Mouse (Mus musculus) testis, postnatal 14 days (tissue): ENCODE results near the gene D130043K22Rik.

ENCODE experiments used
- DNase-seq: peaks from one replicate; pipeline ENCODE4 v3.0.0; 2021; ENCODE audit warnings: low spot score

The D130043K22Rik gene

GRCm38 (mm10) chr13:24893880-24894279, 48.9 kb downstream of the D130043K22Rik start:
- DNase-seq: no peak

GRCm38 (mm10) chr13:24901916-24902315, 57.0 kb downstream of the D130043K22Rik start:
- no peak for DNase-seq

GRCm38 (mm10) chr13:24903412-24903811, 58.5 kb downstream of the D130043K22Rik start:
- no peak for DNase-seq

GRCm38 (mm10) chr13:24905422-24905821, 60.5 kb downstream of the D130043K22Rik start:
- DNase-seq: no peak

- DNase-seq: no peak
These were observed 62.1 kb downstream of the D130043K22Rik start for GRCm38 (mm10) chr13:24906831-24907570.

GRCm38 (mm10) chr13:24909112-24909511, 64.2 kb downstream of the D130043K22Rik start:
- DNase-seq: no peak

GRCm38 (mm10) chr13:24913576-24913975, 68.6 kb downstream of the D130043K22Rik start:
- DNase-seq: no peak

GRCm38 (mm10) chr13:24914915-24915314, 70.0 kb downstream of the D130043K22Rik start:
- DNase-seq: no peak

- no peak for DNase-seq
These were observed 70.9 kb downstream of the D130043K22Rik start for GRCm38 (mm10) chr13:24915831-24916230.

GRCm38 (mm10) chr13:24920333-24920977, 75.5 kb downstream of the D130043K22Rik start:
- peak; percentile 27 for DNase-seq

GRCm38 (mm10) chr13:24921281-24921680, 76.3 kb downstream of the D130043K22Rik start:
- no peak for DNase-seq

GRCm38 (mm10) chr13:24923991-24924390, 79.1 kb downstream of the D130043K22Rik start:
- DNase-seq: no peak

GRCm38 (mm10) chr13:24930591-24930990, 85.7 kb downstream of the D130043K22Rik start:
- DNase-seq: no peak

- DNase-seq: no peak
These were observed 88.3 kb downstream of the D130043K22Rik start for GRCm38 (mm10) chr13:24933199-24933598.

- no peak for DNase-seq
These were observed 91.8 kb downstream of the D130043K22Rik start for GRCm38 (mm10) chr13:24936772-24937107.

- DNase-seq: peak; percentile 54
These were observed 92.3 kb downstream of the D130043K22Rik start, which contains the start of gene Aldh5a1 for GRCm38 (mm10) chr13:24937108-24937838. TSS of gene Aldh5a1 (minus strand) at chr13:24937661.

GRCm38 (mm10) chr13:24937839-24938166, 92.9 kb downstream of the D130043K22Rik start:
- no peak for DNase-seq

- DNase-seq: peak; percentile 80
These were observed 93.7 kb downstream of the D130043K22Rik start for GRCm38 (mm10) chr13:24938683-24939082.

- no peak for DNase-seq
These were observed 94.5 kb downstream of the D130043K22Rik start for GRCm38 (mm10) chr13:24939472-24939871.

GRCm38 (mm10) chr13:24942512-24943282, 97.8 kb downstream of the D130043K22Rik start, which contains the start of gene Gpld1:
TSS of gene Gpld1 (plus strand) at chr13:24943152.
- no peak for DNase-seq

- DNase-seq: no peak
These were observed 98.4 kb downstream of the D130043K22Rik start for GRCm38 (mm10) chr13:24943303-24943702.

GRCm38 (mm10) chr13:24945567-24945966, 100.6 kb downstream of the D130043K22Rik start:
- peak; percentile 58 for DNase-seq
